Mouse (Mus musculus) CH12.LX (cell line): ENCODE measurements at regions not wholly inside any gene's neighbourhood (a gene's known extent, or its start where the extent isn't known, plus 50 kb on each side); places are given as distances from the start of the nearest gene placed in this dataset.

Experiments
- DNase-seq: peaks from one replicate; pipeline ENCODE4 v3.0.0-alpha.2; 2013; ENCODE audit errors: extremely low read depth
- H3K27ac ChIP-seq: 2 replicates; pipeline ENCODE4 v1.5.1; 2012; ENCODE audit warnings: low read depth, mild to moderate bottlenecking, control low read depth, moderate library complexity; ENCODE audit not compliant: insufficient read depth
- H3K27me3 ChIP-seq: replicated peaks from 2 replicates; pipeline ENCODE3; 2012; ENCODE audit warnings: inconsistent platforms
- H3K36me3 ChIP-seq, 2 experiments: replicated peaks in 1 of 2; 2 replicates each; pipeline versions ENCODE3 to v1.6.1; 2012; ENCODE audit warnings: inconsistent platforms in 1 of 2, low read length in 1 of 2, mild to moderate bottlenecking in 1 of 2, mixed read lengths in 1 of 2, moderate library complexity in 1 of 2; ENCODE audit not compliant: control insufficient read depth in 1 of 2, insufficient read depth in 1 of 2
- H3K4me1 ChIP-seq, 2 experiments: 2 replicates each; pipeline ENCODE4 v1.6.1; 2012; ENCODE audit warnings: inconsistent platforms in 1 of 2, moderate library complexity in 1 of 2; ENCODE audit not compliant: insufficient read depth in 2 of 2, control insufficient read depth in 1 of 2
- H3K4me2 ChIP-seq: 2 replicates; pipeline ENCODE4 v1.6.1; 2012; ENCODE audit warnings: low read depth, mild to moderate bottlenecking, control low read depth; ENCODE audit not compliant: poor library complexity, insufficient read depth, severe bottlenecking
- H3K4me3 ChIP-seq, 3 experiments: fragments of 150-350 bp in 1 of 3; sonication (generic) in 1 of 3; replicated peaks in 1 of 3; 2 replicates each; pipeline versions ENCODE3 to v1.5.1; 2011 to 2012; ENCODE audit warnings: low read depth in 2 of 3, low read length in 2 of 3, mild to moderate bottlenecking in 2 of 3, moderate library complexity in 2 of 3, control low read depth in 1 of 3, improper control_type of control experiment in 1 of 3, inconsistent platforms in 1 of 3, mixed read lengths in 1 of 3; ENCODE audit not compliant: poor library complexity in 1 of 3
- H3K79me2 ChIP-seq: replicated peaks from 2 replicates; pipeline ENCODE4 v1.6.1; 2012; ENCODE audit warnings: mild to moderate bottlenecking, moderate library complexity; ENCODE audit not compliant: control insufficient read depth, poor library complexity, insufficient read depth, severe bottlenecking; ENCODE audit errors: extremely low read depth
- H3K9ac ChIP-seq: 2 replicates; pipeline ENCODE4 v1.6.1; 2012; ENCODE audit warnings: low read depth, mild to moderate bottlenecking, control low read depth, moderate library complexity; ENCODE audit not compliant: insufficient read depth
- H3K9me3 ChIP-seq: replicated peaks from 2 replicates; pipeline ENCODE3; 2012; ENCODE audit warnings: low read length, inconsistent platforms, mixed read lengths
- CTCF ChIP-seq, 2 experiments: IDR thresholded peaks in 1 of 2; conservative IDR thresholded peaks in 1 of 2; 2 replicates each; pipeline ENCODE4 v1.5.1; 2011 to 2012; ENCODE audit warnings: low read depth in 2 of 2, low read length in 2 of 2, improper control_type of control experiment in 1 of 2, inconsistent platforms in 1 of 2, mild to moderate bottlenecking in 1 of 2, moderate library complexity in 1 of 2
- E2F4 ChIP-seq: IDR thresholded peaks from 2 replicates; pipeline ENCODE4 v1.6.1; 2011; ENCODE audit warnings: low read depth, low read length, improper control_type of control experiment; ENCODE audit not compliant: insufficient replicate concordance
- EP300 ChIP-seq: IDR thresholded peaks from 2 replicates; pipeline ENCODE4 v1.6.1; 2011; ENCODE audit warnings: low read length, improper control_type of control experiment
- ETS1 ChIP-seq: conservative IDR thresholded peaks from 2 replicates; pipeline ENCODE4 v1.6.1; 2012; ENCODE audit warnings: low read depth, mild to moderate bottlenecking, inconsistent platforms, low read length, improper control_type of control experiment, moderate library complexity
- IRF4 ChIP-seq: IDR thresholded peaks from 2 replicates; pipeline ENCODE4 v1.6.1; 2014; ENCODE audit warnings: low read depth, mild to moderate bottlenecking, inconsistent platforms, low read length, improper control_type of control experiment
- KAT2A ChIP-seq: IDR thresholded peaks from 2 replicates; pipeline ENCODE4 v1.6.1; 2012; ENCODE audit warnings: low read length, improper control_type of control experiment, inconsistent platforms; ENCODE audit not compliant: insufficient replicate concordance
- MAFK ChIP-seq: IDR thresholded peaks from 2 replicates; pipeline ENCODE4 v1.6.1; 2011; ENCODE audit warnings: low read length, improper control_type of control experiment; ENCODE audit not compliant: insufficient replicate concordance
- MXI1 ChIP-seq: IDR thresholded peaks from 2 replicates; pipeline ENCODE4 v1.6.1; 2011; ENCODE audit warnings: mild to moderate bottlenecking, low read depth, low read length, improper control_type of control experiment
- MYC ChIP-seq: IDR thresholded peaks from 2 replicates; pipeline ENCODE4 v1.6.1; 2011; ENCODE audit warnings: low read depth, mild to moderate bottlenecking, improper control_type of control experiment, low read length
- PAX5 ChIP-seq: IDR thresholded peaks from 2 replicates; pipeline ENCODE4 v1.6.1; 2012; ENCODE audit warnings: low read length, inconsistent platforms, mixed read lengths
- POLR2A ChIP-seq: IDR thresholded peaks from 2 replicates; pipeline ENCODE4 v1.6.1; 2011; ENCODE audit warnings: low read depth, mild to moderate bottlenecking, improper control_type of control experiment, low read length
- RAD21 ChIP-seq: IDR thresholded peaks from 2 replicates; pipeline ENCODE4 v1.6.1; 2011; ENCODE audit warnings: low read depth, mild to moderate bottlenecking, low read length, improper control_type of control experiment, moderate library complexity
- RCOR1 ChIP-seq: conservative IDR thresholded peaks from 2 replicates; pipeline ENCODE4 v1.6.1; 2012; ENCODE audit warnings: low read depth, mild to moderate bottlenecking, inconsistent platforms, low read length, improper control_type of control experiment
- TBP ChIP-seq: conservative IDR thresholded peaks from 2 replicates; pipeline ENCODE4 v1.6.1; 2011; ENCODE audit warnings: low read depth, low read length, improper control_type of control experiment
- TCF12 ChIP-seq: IDR thresholded peaks from 2 replicates; pipeline ENCODE4 v1.6.1; 2014; ENCODE audit warnings: low read depth, mild to moderate bottlenecking, inconsistent platforms, low read length, improper control_type of control experiment
- UBTF ChIP-seq: IDR thresholded peaks from 2 replicates; pipeline ENCODE4 v1.6.1; 2012; ENCODE audit warnings: low read depth, mild to moderate bottlenecking, inconsistent platforms, low read length, improper control_type of control experiment, moderate library complexity
- USF1 ChIP-seq: IDR thresholded peaks from 2 replicates; pipeline ENCODE4 v1.6.1; 2014; ENCODE audit warnings: low read depth, mild to moderate bottlenecking, inconsistent platforms, low read length, improper control_type of control experiment
- USF2 ChIP-seq: conservative IDR thresholded peaks from 2 replicates; pipeline ENCODE4 v1.6.1; 2011; ENCODE audit warnings: low read depth, low read length, improper control_type of control experiment
- ZKSCAN1 ChIP-seq: IDR thresholded peaks from 2 replicates; pipeline ENCODE4 v1.6.1; 2012; ENCODE audit warnings: low read depth, inconsistent platforms, low read length, improper control_type of control experiment, borderline replicate concordance
- ZMIZ1 ChIP-seq: IDR thresholded peaks from 2 replicates; pipeline ENCODE4 v1.6.1; 2012; ENCODE audit warnings: low read depth, mild to moderate bottlenecking, inconsistent platforms, low read length, improper control_type of control experiment
- dilution Hi-C: fragments of 300-500 bp; cut with MboI; formaldehyde crosslinking; loops from 2 replicates; pipeline ENCODE4 v1.14.3; 2020; ENCODE audit warnings: low sequenced_read_pairs; ENCODE audit not compliant: extremely low pct_unique_long_range_greater_than_20kb, extremely low pct_ligation_motif_present
- in situ Hi-C: fragments of 300-500 bp; cut with MboI; formaldehyde crosslinking; loops from 3 replicates; pipeline ENCODE4 v1.14.3; 2019; ENCODE audit warnings: low sequenced_read_pairs, low pct_ligation_motif_present, low pct_unique_long_range_greater_than_20kb, mixed read lengths

- Histone ChIP-seq H3K27me3 (no peaks in the 10 kb centered on the region), H3K27ac (no peak overlapping the region), H3K36me3 (no peaks in the 10 kb centered on the region), H3K4me1 (0 out of 4 replicates have a peak, but pooled peaks cover 0 to 2% of the 10 kb centered on the region in 2 experiments), H3K4me3 (no peak overlapping the region), H3K79me2 (no peaks in the 10 kb centered on the region), H3K4me2 (no peak overlapping the region), H3K9me3 (no peaks in the 10 kb centered on the region), H3K9ac (no peak overlapping the region)
- no peak for TF ChIP-seq CTCF (conservative IDR thresholded peaks at IDR 0.05 in 1 of 2, IDR thresholded peaks at IDR 0.05 in 1 of 2; ENCODE audit: low read depth in 2 of 2, low read length in 2 of 2)
- no peak for TF ChIP-seq IRF4
- TF ChIP-seq USF2 = no peak
- no peak for TF ChIP-seq KAT2A
- TF ChIP-seq RCOR1 = no peak
- no peak for TF ChIP-seq E2F4
- TF ChIP-seq MXI1 = no peak
- no peak for TF ChIP-seq EP300
- TF ChIP-seq ZKSCAN1 = no peak
- no peak for TF ChIP-seq UBTF
- no peak for DNase-seq
- in situ Hi-C loops = no loop called here
- dilution Hi-C loops = no loop called here
Measured at GRCm38 (mm10) chr3:52546035-52546434, 277.9 kb downstream of the Foxo1 start.

- no peak for DNase-seq
- Histone ChIP-seq H3K4me1 (0 out of 4 replicates have a peak, but pooled peaks cover 0 to 2% of the 10 kb centered on the region in 2 experiments), H3K27ac (no peak overlapping the region), H3K79me2 (no peaks in the 10 kb centered on the region), H3K4me3 (no peak overlapping the region), H3K9me3 (no peaks in the 10 kb centered on the region), H3K27me3 (no peaks in the 10 kb centered on the region), H3K36me3 (no peaks in the 10 kb centered on the region), H3K9ac (no peak overlapping the region), H3K4me2 (no peak overlapping the region)
- in situ Hi-C loops (no loop called here), dilution Hi-C loops (no loop called here)
- TF ChIP-seq MYC = no peak
- TF ChIP-seq TCF12 = no peak
- TF ChIP-seq MAFK = no peak
- TF ChIP-seq TBP = no peak
- no peak for TF ChIP-seq RCOR1
- TF ChIP-seq USF1 = no peak
- no peak for TF ChIP-seq ZMIZ1
- TF ChIP-seq POLR2A = no peak
- no peak for TF ChIP-seq ETS1
- TF ChIP-seq RAD21 = no peak
- TF ChIP-seq PAX5 = no peak
- no peak for TF ChIP-seq KAT2A
Measured at GRCm38 (mm10) chr3:52543006-52543405, 274.9 kb downstream of the Foxo1 start.
